Mouse (Mus musculus) fibroblast of lung, adult 2 months (primary cell): ENCODE measurements at regions not wholly inside any gene's neighbourhood (a gene's known extent, or its start where the extent isn't known, plus 50 kb on each side); places are given as distances from the start of the nearest gene placed in this dataset.
A peak's percentile ranks its signal among the peaks of the same experiment; 100 is the strongest.

Experiments
- DNase-seq: peaks from one replicate; pipeline ENCODE4 v3.0.0-alpha.2; 2011; ENCODE audit warnings: low read depth

DNA sequence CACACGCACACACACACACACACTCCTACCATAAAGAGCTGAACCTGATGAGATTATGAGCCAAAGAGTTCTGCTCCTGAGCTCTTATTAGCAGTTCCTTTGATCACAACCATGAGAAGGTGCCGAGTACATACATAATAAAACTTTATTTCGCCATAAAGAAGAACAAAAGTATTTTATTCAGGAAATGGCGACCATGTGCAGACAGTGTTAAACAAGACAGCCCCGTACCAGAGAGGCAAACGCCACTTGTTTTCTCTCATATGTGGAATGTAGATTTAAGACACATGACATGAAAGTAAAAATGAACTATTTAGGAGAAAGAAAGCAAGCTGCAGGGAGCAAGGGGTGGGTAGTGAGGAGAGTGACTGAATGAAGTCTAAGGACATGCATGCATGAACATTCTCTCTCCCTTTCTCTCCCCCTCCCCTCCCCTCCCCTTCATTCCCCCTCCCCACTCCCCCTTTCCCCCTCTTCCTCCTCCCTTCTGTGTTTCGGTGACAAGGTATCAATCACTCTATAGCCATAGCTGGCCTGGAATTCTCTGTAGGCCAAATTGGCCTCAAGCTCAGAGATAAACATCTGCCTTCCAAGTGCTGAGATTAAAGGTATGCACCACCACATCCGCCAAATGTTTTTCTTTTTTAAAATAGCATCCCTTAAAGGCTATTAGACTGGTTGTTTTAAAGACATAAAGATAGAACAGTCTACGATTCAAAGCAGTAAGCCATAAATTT, 266.0 kb upstream of the Map3k7 start:
- DNase-seq, result no peak

DNA sequence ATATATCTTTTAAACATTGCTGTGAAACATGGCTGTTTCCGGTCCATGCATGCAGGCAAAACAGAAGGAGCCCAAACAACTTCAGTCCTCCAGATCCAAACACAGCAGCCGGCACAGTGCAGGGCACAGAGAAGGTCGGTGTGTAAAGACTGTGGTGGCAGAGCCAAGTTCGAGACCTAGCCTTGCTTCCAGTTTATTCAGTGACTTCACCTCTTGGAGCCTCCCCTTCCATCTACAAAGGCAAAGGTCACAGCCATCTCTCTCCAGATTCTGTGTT, 265.5 kb upstream of the Map3k7 start:
- DNase-seq, result no peak

DNA sequence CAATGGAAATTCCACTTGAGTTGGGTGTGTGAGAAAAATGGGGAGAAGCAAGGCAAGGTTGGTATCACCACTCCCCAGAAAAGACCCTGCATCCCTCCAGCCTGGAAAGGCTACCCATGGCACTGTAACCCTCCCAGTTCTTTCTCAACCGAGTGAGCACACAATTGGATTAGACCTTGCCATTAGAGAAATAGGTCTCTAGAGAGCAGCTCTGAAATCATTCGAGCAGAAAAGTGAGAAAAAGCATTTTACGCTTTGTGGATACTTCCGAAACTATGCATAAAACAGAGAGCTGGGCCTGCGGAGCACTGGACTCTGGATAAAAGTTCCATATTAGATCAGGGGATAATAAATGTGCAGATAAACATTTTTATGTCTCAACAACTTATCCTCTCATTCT, 264.6 kb upstream of the Map3k7 start:
- DNase-seq, result no peak

DNA sequence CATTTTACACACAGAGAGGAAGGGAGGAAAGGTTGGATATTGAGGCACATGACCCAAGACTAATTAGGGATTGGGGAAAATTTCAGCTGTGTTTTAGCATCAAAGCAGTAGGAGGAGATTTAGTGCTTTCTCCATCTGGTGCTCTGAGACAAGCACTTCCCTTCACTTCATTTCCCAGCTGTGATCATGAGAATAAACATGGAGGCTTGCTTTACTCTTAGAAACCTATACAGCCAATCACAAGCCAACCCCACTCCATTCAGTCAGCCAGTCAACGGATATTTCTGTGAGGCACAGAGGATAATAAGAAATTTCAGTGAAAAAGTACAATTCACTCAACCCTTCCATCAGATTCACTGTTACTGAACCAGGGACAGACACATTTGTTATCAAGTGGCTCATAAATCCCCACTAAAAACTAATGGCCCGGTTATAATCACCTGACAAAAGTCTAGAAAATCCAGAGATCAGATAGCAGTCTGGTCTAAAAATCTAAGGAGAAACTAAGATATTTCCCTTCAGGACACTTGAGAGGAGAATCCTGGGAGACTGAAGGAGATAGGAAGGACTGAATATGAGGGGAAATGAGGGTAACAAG, 249.7 kb upstream of the Map3k7 start:
- no peak for DNase-seq

DNA sequence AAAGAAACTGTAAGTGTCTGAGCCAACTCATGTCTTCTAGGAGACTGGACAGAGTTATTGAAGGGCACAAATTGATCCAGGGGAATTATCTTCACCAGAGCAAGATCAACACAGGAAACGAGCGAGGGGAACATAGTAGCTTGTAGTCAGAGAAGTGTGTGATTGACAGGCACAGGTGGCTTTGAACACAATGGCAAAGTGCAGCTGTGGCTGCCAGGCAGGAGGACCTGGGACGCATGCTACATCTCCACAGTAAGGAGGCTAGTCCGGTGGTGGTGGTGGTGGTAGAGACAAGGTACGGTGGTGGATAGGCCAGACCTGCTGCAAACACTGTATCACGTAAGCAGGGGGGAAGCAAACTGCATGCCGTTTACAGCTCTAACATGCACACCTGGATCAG, 240.4 kb upstream of the Map3k7 start:
- no peak for DNase-seq

DNA sequence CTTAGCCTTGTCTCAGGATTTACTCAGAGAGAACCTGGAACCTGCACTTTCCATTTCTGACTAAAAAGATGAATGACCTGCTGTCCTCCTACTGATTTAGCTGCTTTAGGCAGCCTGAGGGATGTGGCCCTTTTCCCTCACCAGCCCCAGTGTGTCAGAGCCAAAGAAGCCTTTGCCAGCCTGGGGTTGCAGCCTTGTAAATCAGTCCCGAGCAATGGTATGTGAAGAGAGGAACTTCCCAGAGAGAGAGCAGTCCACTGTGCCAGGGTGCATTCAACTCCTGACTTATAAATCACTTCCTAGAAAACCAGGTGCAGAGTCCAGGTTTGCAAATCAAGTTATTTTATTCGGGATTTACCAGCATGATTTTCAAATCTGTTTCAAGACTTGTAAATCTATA, 239.5 kb upstream of the Map3k7 start:
- DNase-seq, result no peak

DNA sequence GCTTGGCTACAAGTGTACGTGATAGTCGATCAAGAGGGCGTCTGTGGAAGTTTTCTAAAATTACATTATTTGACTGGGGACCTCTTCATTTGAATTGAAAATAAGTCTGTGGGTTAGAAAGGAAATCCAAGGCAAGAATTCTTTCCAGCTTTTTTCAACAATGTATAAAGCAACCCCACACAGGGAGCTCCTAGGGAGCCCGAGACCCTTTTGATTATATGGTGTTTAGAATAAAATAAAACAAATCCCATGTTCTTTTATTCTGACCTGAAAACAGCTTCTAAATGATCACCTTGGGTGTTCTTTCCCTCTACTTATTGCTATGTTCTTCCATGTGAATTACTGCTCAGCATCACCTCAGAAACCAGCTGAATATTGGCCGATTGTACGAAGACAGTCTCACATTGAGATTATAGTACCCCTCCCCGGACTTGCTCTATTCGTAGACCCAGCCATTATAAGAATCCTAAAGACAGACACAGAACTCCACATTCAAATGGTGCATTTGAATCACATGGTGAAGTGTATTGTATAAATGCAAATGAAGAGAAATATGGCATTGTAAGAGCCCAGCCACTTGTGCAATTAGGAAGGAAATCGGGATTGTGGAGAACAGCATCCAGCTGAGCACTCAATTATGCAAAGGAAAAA, 236.3 kb upstream of the Map3k7 start:
- no peak for DNase-seq

DNA sequence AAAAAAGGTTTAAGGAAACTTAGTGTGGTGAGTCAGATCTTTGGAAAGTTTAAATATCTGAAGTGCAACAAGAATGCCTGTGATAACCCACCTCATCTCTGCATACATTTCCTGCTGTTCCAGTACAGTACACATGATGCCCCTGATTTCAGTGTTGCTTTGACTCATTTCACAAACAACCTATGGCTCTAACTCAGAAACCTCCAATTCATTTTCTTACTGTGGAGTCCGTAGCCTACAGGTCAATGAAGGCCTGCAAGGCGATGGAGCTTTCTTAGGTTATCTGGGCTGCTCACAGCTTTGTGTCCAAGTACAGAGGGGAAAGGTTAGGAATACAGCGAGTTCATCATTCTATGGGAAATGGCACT, 235.8 kb upstream of the Map3k7 start:
- no peak for DNase-seq

DNA sequence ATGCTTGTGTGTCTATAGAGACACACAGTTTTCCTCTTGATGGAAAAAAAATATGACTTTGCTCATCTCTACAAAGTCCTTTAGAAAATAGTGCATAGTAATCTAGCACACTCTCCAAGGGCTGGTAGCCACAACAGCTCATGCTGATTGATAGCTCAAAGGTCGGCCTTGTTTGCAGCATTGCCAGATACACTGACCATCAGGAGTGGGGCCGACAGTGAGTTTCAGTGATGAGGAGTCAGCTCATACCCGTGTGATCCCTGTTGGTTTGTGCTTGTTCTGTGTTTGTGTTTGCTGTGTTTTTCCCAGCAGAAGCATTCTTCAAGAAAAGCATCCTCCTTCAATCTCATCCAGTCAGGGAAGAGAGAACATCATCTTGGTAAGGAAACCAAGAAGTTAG, 220.1 kb upstream of the Map3k7 start:
- no peak for DNase-seq

DNA sequence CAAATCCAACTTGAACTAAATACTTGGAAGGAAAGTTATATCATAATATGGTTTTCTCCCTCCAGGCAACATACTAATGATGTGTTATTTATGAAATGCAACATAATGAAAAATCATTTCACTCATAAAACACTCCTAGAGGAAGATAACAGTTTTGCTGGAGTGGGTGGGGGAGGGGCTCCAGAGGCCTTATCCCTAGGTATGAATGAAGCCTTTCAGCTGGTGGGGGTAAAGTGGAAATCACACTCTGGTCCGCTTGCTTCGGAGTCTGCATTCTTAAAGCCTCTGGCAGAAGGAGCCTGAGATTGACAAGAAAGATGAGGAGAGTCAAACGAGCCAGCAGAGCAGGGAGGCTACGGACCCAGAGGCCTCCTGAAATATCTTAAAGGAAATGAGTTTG, 219.5 kb upstream of the Map3k7 start:
- no peak for DNase-seq

DNA sequence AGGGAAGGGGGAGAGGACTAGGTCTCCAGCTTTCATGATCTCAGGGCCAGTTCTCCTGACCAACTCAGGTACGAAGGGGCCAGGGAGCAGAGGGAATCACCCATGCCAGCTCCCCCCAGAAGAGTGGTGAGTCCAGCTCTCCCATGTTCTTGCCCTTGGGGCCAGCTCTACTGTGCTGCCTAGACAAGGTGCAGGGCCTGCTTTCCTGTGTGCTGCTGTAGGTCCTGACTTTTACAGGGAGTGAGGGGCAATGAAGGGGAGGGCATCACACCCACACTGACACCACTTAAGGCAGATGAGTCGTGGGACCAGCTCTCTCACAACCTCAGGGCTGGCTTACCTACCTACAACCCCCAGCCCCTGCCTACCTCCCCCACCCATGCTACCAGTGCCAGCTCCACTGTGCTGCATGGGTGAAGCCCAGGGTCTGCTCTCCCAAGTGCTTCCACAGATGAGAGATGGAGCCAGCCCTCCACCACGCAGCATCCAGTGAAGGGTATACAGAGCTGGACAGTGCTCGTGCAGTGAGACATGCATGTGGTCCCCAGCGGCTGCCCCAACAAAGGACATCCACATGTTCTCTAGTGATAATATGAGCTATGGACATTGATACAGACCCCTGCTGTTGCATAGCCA, 210.1 kb upstream of the Map3k7 start:
- DNase-seq, result no peak

DNA sequence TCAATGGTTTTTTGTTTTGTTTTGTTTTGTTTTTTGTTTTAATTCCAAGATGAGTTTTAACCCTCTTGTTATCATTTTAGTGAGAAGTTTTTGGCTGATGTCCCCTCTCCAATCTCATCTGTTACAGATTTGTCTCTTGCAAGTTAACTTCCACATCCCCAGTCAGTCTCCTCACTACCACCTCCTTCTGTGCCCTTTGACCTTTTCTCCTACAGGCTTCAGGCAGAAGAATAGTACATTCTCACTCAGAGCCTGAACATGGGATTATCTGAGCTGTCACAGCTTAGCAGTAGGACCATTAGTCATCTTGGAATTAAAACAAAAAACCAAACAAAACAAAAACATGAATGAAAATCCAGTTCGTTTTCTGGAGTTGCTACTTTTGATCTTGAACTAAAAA, 206.8 kb upstream of the Map3k7 start:
- no peak for DNase-seq

DNA sequence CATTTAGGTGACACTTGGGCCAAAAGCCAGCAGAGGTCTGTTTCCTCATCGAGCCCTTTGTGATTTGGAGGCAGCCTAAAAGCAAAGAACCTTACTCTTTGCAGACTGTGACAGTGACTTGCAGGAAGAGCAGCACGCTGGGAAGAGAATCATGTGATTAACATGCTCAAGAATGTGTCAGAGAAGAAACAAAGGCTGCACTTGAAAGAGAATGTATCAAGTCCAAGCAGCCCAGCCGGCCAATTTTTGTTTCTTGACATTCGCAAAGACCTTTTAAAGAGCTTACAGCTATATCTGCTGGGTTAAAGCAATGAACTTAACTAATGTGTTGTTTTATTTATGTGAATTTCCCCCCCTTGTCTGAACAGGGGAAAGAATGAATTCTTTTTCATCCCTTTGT, 203.8 kb upstream of the Map3k7 start:
- DNase-seq, result no peak

DNA sequence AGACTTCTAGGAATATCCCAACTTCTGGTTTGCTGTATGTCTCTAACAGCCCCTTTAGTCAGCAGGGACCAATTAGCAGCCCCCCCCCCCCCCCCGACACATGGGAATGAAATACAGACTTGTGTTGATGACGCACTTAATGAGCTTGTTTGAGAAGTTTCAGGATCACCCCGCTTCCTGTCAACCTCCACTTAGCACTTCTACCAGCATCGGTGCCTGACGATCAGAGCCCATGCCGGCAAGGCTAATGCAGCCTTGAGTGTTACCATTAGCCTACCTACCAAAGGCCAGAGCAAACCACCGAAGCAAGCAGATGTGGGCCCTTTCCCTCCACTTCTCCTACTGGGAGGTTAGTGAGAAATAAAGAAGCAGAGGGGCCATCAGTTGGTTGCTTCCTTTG, 201.7 kb upstream of the Map3k7 start:
- DNase-seq, result no peak

DNA sequence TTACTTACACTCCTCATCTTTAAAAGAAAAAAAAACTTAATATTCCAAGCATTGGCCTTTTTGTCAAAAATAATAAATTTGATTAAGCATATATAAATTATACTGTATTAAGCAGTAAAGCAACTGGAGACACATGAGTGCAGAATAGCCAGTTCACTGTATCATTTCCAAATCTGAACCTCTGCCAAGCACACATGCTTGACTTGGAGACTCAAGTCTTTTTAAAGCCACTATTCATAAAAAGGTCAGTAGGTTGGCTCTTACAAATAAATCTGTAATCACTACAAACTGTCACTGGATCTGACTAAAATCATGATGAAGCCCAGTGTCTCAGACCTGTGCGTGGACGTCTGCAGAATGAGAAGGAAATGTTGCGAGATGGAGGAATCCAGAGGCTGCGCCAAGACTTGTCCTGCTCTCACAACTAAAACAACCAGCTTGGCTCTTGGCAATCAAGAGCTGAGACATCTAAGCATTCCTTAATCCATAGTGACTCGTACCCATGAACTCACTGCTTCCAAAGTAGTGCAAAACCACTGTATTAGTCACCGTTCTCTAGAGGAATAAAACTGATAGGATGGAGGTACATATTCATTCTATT, 195.8 kb upstream of the Map3k7 start:
- peak; percentile 73 for DNase-seq

DNA sequence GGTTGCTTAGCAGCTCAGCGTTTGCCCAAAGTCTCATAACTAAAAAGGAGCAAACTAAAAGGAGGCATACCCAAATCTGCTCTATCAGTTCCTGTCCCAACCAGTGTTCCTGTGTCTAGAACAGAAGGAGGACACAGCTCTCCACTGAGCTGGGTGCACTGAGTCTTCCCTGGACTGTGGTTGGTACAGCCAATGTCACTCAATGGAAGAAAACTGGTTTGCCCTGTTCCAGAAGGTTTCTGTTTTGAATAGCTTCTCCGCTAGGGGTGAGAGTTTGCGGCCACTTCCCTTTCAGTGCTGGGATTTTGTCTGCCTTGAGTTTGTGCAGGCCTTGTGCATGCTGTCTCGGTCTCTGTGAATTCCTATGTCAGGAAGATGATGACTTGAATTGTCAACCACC, 194.6 kb upstream of the Map3k7 start:
- DNase-seq, result no peak

DNA sequence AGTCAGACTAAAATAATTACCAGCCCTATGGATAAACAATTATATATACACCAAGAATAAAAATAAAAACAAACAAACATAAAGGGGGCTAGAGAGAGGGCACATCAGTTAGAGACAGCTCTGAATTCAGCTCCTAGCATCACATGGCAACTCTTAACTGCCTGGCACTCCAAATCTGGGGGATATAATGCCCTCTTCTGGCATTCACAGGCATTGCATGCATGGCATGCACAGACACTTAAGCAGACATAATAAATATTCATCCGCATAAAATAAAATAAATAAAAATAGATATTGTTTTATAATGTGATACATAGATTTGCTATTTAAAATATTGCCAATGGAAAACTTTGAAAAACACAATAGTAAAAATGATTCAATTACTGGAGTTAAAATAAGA, 177.6 kb upstream of the Map3k7 start:
- no peak for DNase-seq

DNA sequence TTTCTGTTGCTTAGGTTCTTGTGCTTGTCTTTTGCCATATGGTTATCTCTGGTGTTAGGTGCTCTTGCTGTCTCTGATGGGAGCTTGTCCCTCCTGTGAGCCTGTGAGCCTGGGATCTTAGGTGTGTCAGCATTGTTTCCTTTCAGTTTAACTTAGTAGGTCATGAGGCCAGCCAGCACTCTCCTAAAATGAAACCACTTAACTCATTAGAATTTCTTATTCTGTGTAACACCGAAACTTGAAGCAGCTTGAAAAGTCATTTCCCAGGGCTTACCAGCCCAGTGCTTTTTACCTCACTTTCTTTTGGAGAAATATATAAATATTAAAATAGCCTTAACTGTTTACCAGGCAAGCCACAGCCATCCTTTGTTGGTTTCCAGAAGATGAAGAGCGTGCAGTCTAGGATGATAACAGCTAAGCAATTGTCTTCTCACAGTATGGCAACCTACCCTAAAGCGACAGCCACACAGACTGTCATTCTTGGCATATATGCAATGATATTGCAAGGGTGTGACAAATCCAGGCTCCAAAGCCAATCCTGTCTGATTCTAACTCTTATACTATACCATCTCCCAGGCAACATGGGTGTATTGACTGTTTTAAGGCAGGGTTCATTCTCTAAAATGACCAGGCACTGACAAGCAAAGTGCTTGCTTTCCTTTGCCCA, 146.2 kb upstream of the Map3k7 start:
- DNase-seq, result no peak

DNA sequence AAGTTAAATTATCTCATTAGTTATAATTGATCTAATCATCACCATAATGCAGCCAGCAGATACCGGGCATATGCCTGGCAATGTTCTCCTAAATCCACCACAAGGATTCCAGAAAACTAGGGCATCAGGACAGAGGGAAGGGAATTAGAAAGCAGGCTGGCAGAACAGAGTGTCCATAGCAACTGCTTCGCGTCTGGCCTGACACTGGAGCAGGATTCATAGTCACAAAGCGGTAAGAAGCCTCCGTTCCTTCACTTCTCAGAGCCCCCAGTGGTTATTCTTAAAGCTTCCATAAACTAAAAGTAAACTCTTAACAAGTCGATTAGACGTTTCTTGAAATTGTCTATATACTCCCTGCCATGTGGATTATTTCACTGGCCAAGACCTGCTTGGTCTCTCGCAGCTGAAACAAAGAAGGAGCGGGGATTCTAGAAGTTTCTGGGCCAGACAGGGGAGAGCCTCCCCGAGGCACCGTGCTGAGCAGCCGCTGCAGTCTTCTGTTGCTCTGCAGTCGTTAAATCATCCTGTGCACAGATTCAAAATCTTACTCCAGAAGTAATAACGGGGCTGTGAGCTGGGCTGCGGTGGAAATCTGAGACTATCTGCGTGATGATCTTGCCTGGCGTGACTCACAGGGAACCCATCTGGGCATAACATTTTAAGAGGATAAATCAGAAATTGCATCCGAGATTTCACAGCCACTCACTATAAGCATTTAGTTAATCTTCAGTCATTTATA, 144.2 kb upstream of the Map3k7 start:
- peak; percentile 5 for DNase-seq

DNA sequence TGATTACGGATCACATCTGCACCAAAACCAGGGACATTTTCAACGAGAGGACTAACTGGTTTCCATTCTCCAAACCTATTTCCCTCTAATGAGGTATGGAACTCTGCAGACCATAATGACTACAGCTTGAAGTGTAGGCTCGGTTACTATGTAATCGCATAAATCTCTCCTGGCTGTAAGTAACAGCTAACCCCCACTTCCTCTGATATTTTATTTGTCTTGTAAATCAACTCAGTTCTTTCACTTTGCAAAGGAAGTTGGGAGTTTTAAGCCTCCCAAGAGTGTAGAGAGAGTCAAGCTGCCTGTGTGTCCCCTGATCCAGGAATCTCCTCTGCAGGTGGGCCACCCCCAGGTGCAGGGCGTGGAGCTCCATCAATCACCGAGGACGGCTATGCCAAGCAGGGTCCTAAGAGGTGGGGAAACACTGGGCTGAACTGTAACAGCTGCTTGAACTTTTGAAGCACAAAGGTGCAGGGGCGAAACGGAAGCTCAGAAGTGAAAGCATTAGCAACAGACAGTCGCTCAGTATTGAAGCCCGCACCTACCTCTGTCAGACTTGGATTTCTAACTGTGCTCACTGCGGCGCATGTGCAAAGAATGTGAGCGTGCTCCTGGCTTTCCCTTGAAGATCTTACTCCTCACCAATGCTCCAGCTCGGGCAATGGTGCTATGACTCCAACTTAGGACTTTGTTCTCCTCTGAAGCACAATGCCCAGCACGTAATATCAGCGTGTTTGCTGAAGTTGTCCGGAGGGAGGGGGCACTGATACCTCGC, 140.1 kb upstream of the Map3k7 start:
- no peak for DNase-seq
